Mouse (Mus musculus) hindbrain, embryonic 11.5 days (tissue): ENCODE measurements around the gene Elavl1. TPM values are rescaled to one million over a fixed set of nuclear protein-coding genes. Genes with fewer than 3 reads are reported as not detected.

Experiments used
- ATAC-seq: fragments of 200-750 bp; cut with Nextera tagmentation; 2 replicates; pipeline ENCODE4 v1.8.0; 2017; ENCODE audit warnings: mild to moderate bottlenecking, moderate TSS enrichment, moderate library complexity; ENCODE audit not compliant: low FRiP score
- DNase-seq: peaks from one replicate; pipeline ENCODE4 v3.0.0-alpha.2; 2015; ENCODE audit warnings: low spot score
- H3K27ac ChIP-seq: fragments of 300-500 bp; sonication (generic); 2 replicates; pipeline ENCODE4 v1.5.1; 2014; ENCODE audit warnings: mild to moderate bottlenecking, low read depth, low read length
- H3K27me3 ChIP-seq: fragments of 300-500 bp; sonication (generic); 2 replicates; pipeline ENCODE4 v1.6.1; 2014; ENCODE audit warnings: mild to moderate bottlenecking, low read length, moderate library complexity, mixed read lengths; ENCODE audit not compliant: control insufficient read depth, insufficient read depth
- H3K36me3 ChIP-seq: fragments of 300-500 bp; sonication (generic); 2 replicates; pipeline ENCODE4 v1.6.1; 2014; ENCODE audit warnings: mild to moderate bottlenecking, low read length, moderate library complexity, mixed read lengths; ENCODE audit not compliant: control insufficient read depth, insufficient read depth
- H3K4me1 ChIP-seq: fragments of 300-500 bp; sonication (generic); replicated peaks from 2 replicates; pipeline ENCODE4 v1.6.1; 2014; ENCODE audit warnings: low read length, mixed read lengths; ENCODE audit not compliant: control insufficient read depth, insufficient read depth
- H3K4me2 ChIP-seq: fragments of 300-500 bp; sonication (generic); replicated peaks from 2 replicates; pipeline ENCODE4 v1.6.1; 2014; ENCODE audit warnings: mild to moderate bottlenecking, low read depth, low read length
- H3K4me3 ChIP-seq: fragments of 300-500 bp; sonication (generic); 2 replicates; pipeline ENCODE4 v1.5.1; 2014; ENCODE audit warnings: low read depth, low read length
- H3K9ac ChIP-seq: fragments of 300-500 bp; sonication (generic); 2 replicates; pipeline ENCODE4 v1.6.1; 2014; ENCODE audit warnings: low read depth, low read length
- H3K9me3 ChIP-seq: fragments of 300-500 bp; sonication (generic); 2 replicates; pipeline ENCODE4 v1.6.1; 2016; ENCODE audit warnings: low read length; ENCODE audit not compliant: control insufficient read depth
- WGBS: fragments of 180-500 bp; shearing (Covaris S2); extraction: QIAGEN DNeasy Blood & Tissue Kit; methylation state at CpG from one replicate; pipeline ENCODE4 v1.1.7; 2014; 5-methylcytosine and 5-hydroxymethylcytosine counted together
- polyA plus RNA-seq: library from polyadenylated mRNA; unstranded; fragments of >200 nt; fragmentation: Nextera tagmentation; extraction: Ambion mirVana; gene quantifications from 2 replicates; pipeline ENCODE4 v1.2.1, GENCODE M21; 2014

The Elavl1 gene
- polyA plus RNA-seq, 1 experiment from 2014 or later, result 313 TPM

GRCm38 (mm10) chr8:4318796-4319572 is 6.2 kb downstream of the Elavl1 start:
- H3K4me1 ChIP-seq, result no peaks in the 10 kb centered on the region
- WGBS, result 88% methylated on average over 2 of the region's 2 CpGs
- peaks cover 6% of the 10 kb centered on the region; the same call in 1 of the 2 replicates for H3K36me3 ChIP-seq
- no peaks in the 10 kb centered on the region for H3K9me3 ChIP-seq
- no peak overlapping the region for H3K4me3 ChIP-seq
- no peak overlapping the region for H3K27ac ChIP-seq
- DNase-seq (no peak), ATAC-seq (no peak)
- no peak overlapping the region for H3K9ac ChIP-seq
- H3K27me3 ChIP-seq, result no peaks in the 10 kb centered on the region
- H3K4me2 ChIP-seq, result no peak overlapping the region

GRCm38 (mm10) chr8:4318124-4318523 is 7.1 kb downstream of the Elavl1 start:
- ATAC-seq (no peak), DNase-seq (no peak)
- H3K9ac ChIP-seq, result no peak overlapping the region
- H3K4me3 ChIP-seq, result no peak overlapping the region
- H3K27ac ChIP-seq, result no peak overlapping the region
- WGBS, result 95% methylated on average over 5 of the region's 5 CpGs
- H3K4me1 ChIP-seq, result no peaks in the 10 kb centered on the region
- H3K36me3 ChIP-seq, result peaks cover 6% of the 10 kb centered on the region; the same call in 1 of the 2 replicates
- H3K9me3 ChIP-seq, result no peaks in the 10 kb centered on the region
- no peak overlapping the region for H3K4me2 ChIP-seq
- no peaks in the 10 kb centered on the region for H3K27me3 ChIP-seq

DNA sequence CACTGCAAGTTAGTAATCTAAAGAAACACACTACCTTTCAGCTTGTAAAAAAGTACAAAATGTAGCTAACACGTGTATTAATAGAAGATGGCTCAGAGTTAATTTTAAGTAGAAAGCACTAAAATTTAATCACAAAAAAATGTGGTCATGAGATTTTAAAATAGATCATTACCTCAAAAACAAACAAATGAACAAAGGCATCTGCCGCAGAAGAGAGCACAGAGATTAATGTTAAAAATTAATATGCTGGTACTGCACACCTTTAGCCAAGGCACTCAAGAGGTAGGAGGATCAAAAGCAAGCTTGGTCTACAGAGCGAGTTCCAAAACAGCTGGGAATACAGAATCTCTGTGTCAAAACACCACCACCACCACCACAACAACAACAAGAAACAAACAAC is 10.4 kb downstream of the Elavl1 start:
- H3K9me3 ChIP-seq, result no peaks in the 10 kb centered on the region

DNA sequence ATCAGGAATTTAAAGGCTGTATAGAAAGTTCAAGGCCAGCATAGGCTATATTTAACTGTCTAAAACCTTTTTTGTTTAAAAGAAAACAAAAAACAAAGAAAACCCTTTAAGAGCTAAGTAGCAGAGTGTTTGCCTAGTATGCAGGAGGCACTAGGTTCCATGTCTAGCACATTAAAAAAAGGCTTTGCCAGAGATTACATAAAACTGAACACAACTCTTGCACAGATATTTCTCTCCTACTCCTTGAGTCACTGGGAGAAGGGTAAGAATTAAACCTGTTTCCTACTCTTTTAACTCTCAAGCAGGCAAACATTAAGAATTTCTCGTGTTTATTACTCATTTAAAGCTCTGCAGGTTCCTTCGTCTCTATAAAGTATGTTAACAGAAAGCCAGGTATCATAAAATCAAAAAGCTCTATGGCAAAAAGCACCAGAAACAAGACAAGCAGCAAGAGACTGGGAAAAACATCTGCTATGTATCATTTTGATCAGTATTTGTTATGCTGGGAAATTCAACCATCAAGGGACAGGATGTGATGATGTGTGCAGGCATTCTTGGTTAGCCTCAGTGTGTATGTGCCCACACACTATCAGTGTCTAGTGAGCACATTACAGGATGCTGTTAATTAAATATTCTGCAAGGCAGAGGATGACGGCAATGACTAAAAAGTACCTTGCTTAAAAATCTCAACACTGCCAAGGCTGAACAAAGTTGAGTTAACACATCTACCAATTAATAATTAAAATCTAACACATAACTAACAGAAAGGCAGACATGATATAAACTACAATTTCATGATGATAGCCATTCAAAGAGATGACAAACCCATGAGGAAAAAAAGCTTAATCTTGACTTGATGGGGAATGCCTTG is 11.7 kb downstream of the Elavl1 start:
- DNase-seq, result no peak
- 88% methylated on average over 3 of the region's 3 CpGs for WGBS
- H3K27me3 ChIP-seq, result no peaks in the 10 kb centered on the region

More for the DNA sequence above, 10.4 kb downstream of the Elavl1 start:
- H3K9ac ChIP-seq, result no peak overlapping the region
- WGBS, result 91% methylated on average over 3 of the region's 3 CpGs
- no peak for DNase-seq
- H3K4me1 ChIP-seq, result no peaks in the 10 kb centered on the region
- H3K4me3 ChIP-seq, result no peak overlapping the region
- H3K27me3 ChIP-seq, result no peaks in the 10 kb centered on the region
- peaks cover 4% of the 10 kb centered on the region; the same call in 1 of the 2 replicates for H3K36me3 ChIP-seq
- H3K27ac ChIP-seq, result no peak overlapping the region
- ATAC-seq, result no peak
- no peak overlapping the region for H3K4me2 ChIP-seq

DNA sequence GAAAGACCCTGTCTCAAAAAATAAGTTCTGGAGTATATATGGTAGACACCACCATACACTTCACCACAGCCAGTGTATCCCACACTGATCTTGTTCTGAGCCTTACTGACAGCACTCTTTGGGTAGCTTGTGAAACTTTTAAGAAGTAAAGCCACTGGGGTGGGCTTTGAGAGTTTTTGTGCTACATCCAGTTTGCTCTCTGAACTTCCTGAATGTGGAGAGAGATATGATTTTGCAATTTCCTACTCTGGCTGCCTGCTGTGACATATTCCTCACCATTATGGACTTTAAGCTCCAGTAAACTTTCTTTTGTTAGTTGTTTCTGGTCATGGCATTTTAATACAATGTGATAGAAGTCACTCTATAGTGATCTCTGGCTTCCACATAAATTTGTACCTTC is 13.1 kb downstream of the Elavl1 start:
- DNase-seq, result no peak
- Histone ChIP-seq H3K36me3 (peaks cover 7% of the 10 kb centered on the region; the same call in 1 of the 2 replicates), H3K4me3 (no peak overlapping the region), H3K9me3 (no peaks in the 10 kb centered on the region), H3K9ac (no peak overlapping the region), H3K4me2 (no peak overlapping the region), H3K27ac (no peak overlapping the region), H3K4me1 (no peaks in the 10 kb centered on the region), H3K27me3 (no peaks in the 10 kb centered on the region)
- no peak for ATAC-seq

More for the DNA sequence above, 11.7 kb downstream of the Elavl1 start:
- no peak overlapping the region for H3K9ac ChIP-seq
- H3K4me2 ChIP-seq, result no peak overlapping the region
- H3K4me3 ChIP-seq, result no peak overlapping the region
- H3K27ac ChIP-seq, result no peak overlapping the region
- H3K4me1 ChIP-seq, result no peaks in the 10 kb centered on the region
- no peaks in the 10 kb centered on the region for H3K9me3 ChIP-seq
- ATAC-seq, result no peak
- H3K36me3 ChIP-seq, result peaks cover 7% of the 10 kb centered on the region; the same call in 1 of the 2 replicates

DNA sequence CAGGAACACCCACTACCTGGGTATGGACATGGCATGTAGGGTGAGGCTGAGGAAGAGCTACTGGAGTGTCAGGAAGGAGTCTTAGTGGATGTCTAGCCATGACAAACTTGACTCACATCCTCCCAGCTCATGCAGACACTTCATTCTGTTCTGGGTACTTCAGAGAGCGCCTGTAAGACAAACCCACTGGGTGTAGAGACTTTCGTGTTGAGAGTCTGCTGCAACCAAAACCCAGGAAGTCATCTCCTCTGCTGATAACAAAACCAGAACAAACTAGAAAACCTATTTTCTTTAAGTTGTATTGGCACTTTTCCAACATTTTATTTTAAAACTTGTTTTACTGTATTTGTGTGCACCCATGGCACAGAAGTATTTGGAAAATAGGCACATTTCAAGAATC is 19.4 kb downstream of the Elavl1 start:
- no peak overlapping the region for H3K4me2 ChIP-seq
- ATAC-seq, result no peak
- no peak overlapping the region for H3K4me3 ChIP-seq
- H3K9me3 ChIP-seq, result no peaks in the 10 kb centered on the region
- H3K9ac ChIP-seq, result no peak overlapping the region
- peaks cover 21% of the 10 kb centered on the region; the same call in 1 of the 2 replicates for H3K36me3 ChIP-seq
- no peak overlapping the region for H3K27ac ChIP-seq
- H3K4me1 ChIP-seq, result no peaks in the 10 kb centered on the region
- no peaks in the 10 kb centered on the region for H3K27me3 ChIP-seq
- DNase-seq, result no peak
- 92% methylated on average over 2 of the region's 2 CpGs for WGBS

DNA sequence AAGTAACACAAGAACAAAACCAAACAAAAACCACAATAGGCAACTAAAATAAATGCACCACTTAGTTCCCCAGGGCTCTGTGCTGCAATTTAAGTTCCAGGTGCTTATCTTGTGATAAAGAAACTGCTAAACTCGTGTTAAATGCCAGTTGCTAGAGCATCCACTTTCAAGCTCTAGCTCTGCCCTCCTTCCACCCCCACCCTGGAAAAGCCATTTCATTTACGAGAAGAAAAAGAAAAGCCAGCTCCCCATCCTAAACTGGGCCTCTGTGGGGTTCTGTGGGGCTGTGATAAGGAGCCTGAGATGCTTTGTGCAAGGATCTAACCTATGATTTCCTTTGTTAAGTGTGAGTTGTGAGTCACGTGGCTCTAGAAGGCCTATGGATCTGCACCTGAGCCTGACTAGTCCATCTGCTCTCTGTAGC is 21.1 kb downstream of the Elavl1 start:
- Histone ChIP-seq H3K4me2 (no peak overlapping the region), H3K27ac (no peak overlapping the region), H3K4me1 (no peaks in the 10 kb centered on the region), H3K36me3 (peaks cover 23% of the 10 kb centered on the region; the same call in 1 of the 2 replicates), H3K9me3 (no peaks in the 10 kb centered on the region), H3K4me3 (no peak overlapping the region), H3K9ac (no peak overlapping the region), H3K27me3 (no peaks in the 10 kb centered on the region)
- DNase-seq (no peak), ATAC-seq (no peak)
- WGBS, result 90% methylated on average over 3 of the region's 3 CpGs

- Histone ChIP-seq H3K27ac (no peak overlapping the region), H3K27me3 (no peaks in the 10 kb centered on the region), H3K4me2 (no peak overlapping the region), H3K4me1 (no peaks in the 10 kb centered on the region), H3K36me3 (peaks cover 17% of the 10 kb centered on the region), H3K4me3 (no peak overlapping the region), H3K9me3 (no peaks in the 10 kb centered on the region), H3K9ac (no peak overlapping the region)
- 90% methylated on average over 4 of the region's 4 CpGs for WGBS
- ATAC-seq, result no peak
- no peak for DNase-seq
Observed at GRCm38 (mm10) chr8:4297822-4298221, 27.4 kb downstream of the Elavl1 start.
